Mouse (Mus musculus): ENCODE results near the gene Cnpy3. TPM values are rescaled to one million over a fixed set of nuclear protein-coding genes. Genes with fewer than 3 reads are reported as not detected.

The Cnpy3 gene
- polyA plus RNA-seq, 1 experiment: 35.8 TPM

DNA sequence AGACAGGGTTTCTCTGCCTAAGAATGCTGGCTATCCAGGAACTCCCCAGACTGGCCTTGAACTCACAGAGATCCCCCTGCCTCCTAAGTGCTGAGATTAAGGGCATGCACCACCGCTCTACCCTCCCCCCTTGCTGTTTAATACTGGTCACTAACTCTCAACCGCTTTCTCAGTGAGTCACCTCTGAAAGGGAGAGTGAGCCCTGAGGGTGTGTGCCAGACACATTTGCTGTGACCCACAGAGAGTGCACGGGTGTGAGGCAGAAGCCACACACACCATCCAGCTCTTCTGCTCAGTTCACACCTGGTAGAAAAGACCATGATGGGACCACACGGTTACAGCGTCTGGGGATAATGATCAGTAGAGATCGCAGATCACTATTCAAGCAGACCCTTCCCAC is 53.5 kb downstream of the Cnpy3 start:
- H3K36me3 ChIP-seq (ENCODE audit: control insufficient read depth, insufficient read depth): no peaks in the 10 kb centered on the region
- H3K4me3 ChIP-seq: no peak overlapping the region

GRCm38 (mm10) chr17:46694517-46695063 is 57.4 kb downstream of the Cnpy3 start:
- no peak overlapping the region for H3ac ChIP-seq (ENCODE audit: control insufficient read depth, insufficient read length)
- no peak overlapping the region for H3K4me2 ChIP-seq (ENCODE audit: low read depth)
- peaks cover 24% of the 10 kb centered on the region for H3K79me2 ChIP-seq (ENCODE audit: control insufficient read depth, insufficient read depth)
- H3K4me3 ChIP-seq: no peak overlapping the region
- H3K27me3 ChIP-seq (ENCODE audit: control insufficient read depth, insufficient read depth, insufficient read length): no peaks in the 10 kb centered on the region
- no peaks in the 10 kb centered on the region for H3K36me3 ChIP-seq (ENCODE audit: control insufficient read depth, insufficient read depth)
- TF ChIP-seq TCF12 (IDR thresholded peaks at IDR 0.05; ENCODE audit: insufficient read depth, poor library complexity, severe bottlenecking) (no peak), MYOG (IDR thresholded peaks at IDR 0.05; ENCODE audit: control insufficient read depth in 1 of 3, insufficient read depth in 1 of 3, insufficient read length in 2 of 3, low read depth in 2 of 3) (no peak), POLR2AphosphoS2 (IDR thresholded peaks at IDR 0.05; ENCODE audit: insufficient read length, low read depth) (no peak), E2F4 (IDR thresholded peaks at IDR 0.05; ENCODE audit: insufficient read depth) (no peak), POLR2A (IDR thresholded peaks at IDR 0.05; ENCODE audit: insufficient read length, low read depth) (no peak), MAX (IDR thresholded peaks at IDR 0.05; ENCODE audit: low read depth) (no peak)

More for the DNA sequence above, 53.5 kb downstream of the Cnpy3 start:
- H3ac ChIP-seq (ENCODE audit: control insufficient read depth, insufficient read length): no peak overlapping the region
- H3K4me2 ChIP-seq (ENCODE audit: low read depth): peak overlapping the region; percentile 59
- no peaks in the 10 kb centered on the region for H3K27me3 ChIP-seq (ENCODE audit: control insufficient read depth, insufficient read depth, insufficient read length)
- H3K79me2 ChIP-seq (ENCODE audit: control insufficient read depth, insufficient read depth): peaks cover 48% of the 10 kb centered on the region
- no peak for TF ChIP-seq MYOD1 (IDR thresholded peaks at IDR 0.05; ENCODE audit: control insufficient read depth in 1 of 3, insufficient read length in 2 of 3, low read depth in 2 of 3)
- peak in 1 of 3 experiments; percentile 55 for TF ChIP-seq MYOG (IDR thresholded peaks at IDR 0.05; ENCODE audit: control insufficient read depth in 1 of 3, insufficient read depth in 1 of 3, insufficient read length in 2 of 3, low read depth in 2 of 3)

- Histone ChIP-seq H3K27me3 (ENCODE audit: control insufficient read depth, insufficient read depth, insufficient read length) (no peaks in the 10 kb centered on the region), H3ac (ENCODE audit: control insufficient read depth, insufficient read length) (no peak overlapping the region), H3K79me2 (ENCODE audit: control insufficient read depth, insufficient read depth) (peaks cover 13% of the 10 kb centered on the region), H3K4me2 (ENCODE audit: low read depth) (no peak overlapping the region), H3K36me3 (ENCODE audit: control insufficient read depth, insufficient read depth) (peaks cover 4% of the 10 kb centered on the region), H3K4me3 (no peak overlapping the region)
- TF ChIP-seq TCF12 (IDR thresholded peaks at IDR 0.05; ENCODE audit: insufficient read depth, poor library complexity, severe bottlenecking): no peak
- TF ChIP-seq POLR2A (IDR thresholded peaks at IDR 0.05; ENCODE audit: insufficient read length, low read depth): no peak
- TF ChIP-seq TCF3 (IDR thresholded peaks at IDR 0.05; ENCODE audit: insufficient read length, low read depth): no peak
- no peak for TF ChIP-seq MAX (IDR thresholded peaks at IDR 0.05; ENCODE audit: low read depth)
- TF ChIP-seq MYOD1 (IDR thresholded peaks at IDR 0.05; ENCODE audit: control insufficient read depth in 1 of 3, insufficient read length in 2 of 3, low read depth in 2 of 3): no peak
- TF ChIP-seq CEBPB (IDR thresholded peaks at IDR 0.05; ENCODE audit: insufficient read depth, poor library complexity, severe bottlenecking): no peak
- no peak for TF ChIP-seq SRF (IDR thresholded peaks at IDR 0.05; ENCODE audit: control insufficient read depth, insufficient read length, low read depth)
- TF ChIP-seq MYOG (IDR thresholded peaks at IDR 0.05; ENCODE audit: control insufficient read depth in 1 of 3, insufficient read depth in 1 of 3, insufficient read length in 2 of 3, low read depth in 2 of 3): no peak
- TF ChIP-seq USF1 (IDR thresholded peaks at IDR 0.05; ENCODE audit: low read depth): no peak
Measured at GRCm38 (mm10) chr17:46691390-46691789, 60.6 kb downstream of the Cnpy3 start.

DNA sequence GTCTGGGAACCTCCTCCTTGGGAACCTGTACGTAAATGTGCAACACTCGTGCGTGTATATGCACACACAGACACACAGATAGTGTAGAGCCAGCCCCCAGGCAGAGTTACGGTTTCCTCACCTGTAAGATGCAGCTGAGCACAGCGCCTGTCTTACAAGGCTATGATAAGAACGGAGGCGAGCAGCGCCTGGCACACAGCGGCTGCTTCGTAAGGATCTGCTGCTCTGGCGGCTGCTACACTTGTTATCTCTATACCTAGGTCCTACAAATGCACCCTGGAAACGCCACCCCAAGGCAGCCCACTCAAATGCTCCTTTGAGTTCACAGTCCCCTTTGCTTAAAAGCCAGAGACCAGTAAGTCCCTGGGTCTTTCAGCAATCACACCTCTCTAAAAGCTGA is 61.3 kb downstream of the Cnpy3 start:
- Histone ChIP-seq H3K79me2 (ENCODE audit: control insufficient read depth, insufficient read depth) (peaks cover 6% of the 10 kb centered on the region), H3K36me3 (ENCODE audit: control insufficient read depth, insufficient read depth) (peaks cover 7% of the 10 kb centered on the region), H3K4me2 (ENCODE audit: low read depth) (no peak overlapping the region), H3K4me3 (no peak overlapping the region), H3ac (ENCODE audit: control insufficient read depth, insufficient read length) (no peak overlapping the region), H3K27me3 (ENCODE audit: control insufficient read depth, insufficient read depth, insufficient read length) (no peaks in the 10 kb centered on the region)
- TF ChIP-seq MYOD1 (IDR thresholded peaks at IDR 0.05; ENCODE audit: control insufficient read depth in 1 of 3, insufficient read length in 2 of 3, low read depth in 2 of 3) (no peak), REST (IDR thresholded peaks at IDR 0.05; ENCODE audit: insufficient read depth, insufficient read length) (no peak), SRF (IDR thresholded peaks at IDR 0.05; ENCODE audit: control insufficient read depth, insufficient read length, low read depth) (no peak), MAX (IDR thresholded peaks at IDR 0.05; ENCODE audit: low read depth) (no peak), TCF3 (IDR thresholded peaks at IDR 0.05; ENCODE audit: insufficient read length, low read depth) (no peak), POLR2A (IDR thresholded peaks at IDR 0.05; ENCODE audit: insufficient read length, low read depth) (no peak), TCF12 (IDR thresholded peaks at IDR 0.05; ENCODE audit: insufficient read depth, poor library complexity, severe bottlenecking) (no peak), POLR2AphosphoS2 (IDR thresholded peaks at IDR 0.05; ENCODE audit: insufficient read length, low read depth) (no peak), MYOG (IDR thresholded peaks at IDR 0.05; ENCODE audit: control insufficient read depth in 1 of 3, insufficient read depth in 1 of 3, insufficient read length in 2 of 3, low read depth in 2 of 3) (no peak), USF1 (IDR thresholded peaks at IDR 0.05; ENCODE audit: low read depth) (no peak), CEBPB (IDR thresholded peaks at IDR 0.05; ENCODE audit: insufficient read depth, poor library complexity, severe bottlenecking) (no peak), E2F4 (IDR thresholded peaks at IDR 0.05; ENCODE audit: insufficient read depth) (no peak)

DNA sequence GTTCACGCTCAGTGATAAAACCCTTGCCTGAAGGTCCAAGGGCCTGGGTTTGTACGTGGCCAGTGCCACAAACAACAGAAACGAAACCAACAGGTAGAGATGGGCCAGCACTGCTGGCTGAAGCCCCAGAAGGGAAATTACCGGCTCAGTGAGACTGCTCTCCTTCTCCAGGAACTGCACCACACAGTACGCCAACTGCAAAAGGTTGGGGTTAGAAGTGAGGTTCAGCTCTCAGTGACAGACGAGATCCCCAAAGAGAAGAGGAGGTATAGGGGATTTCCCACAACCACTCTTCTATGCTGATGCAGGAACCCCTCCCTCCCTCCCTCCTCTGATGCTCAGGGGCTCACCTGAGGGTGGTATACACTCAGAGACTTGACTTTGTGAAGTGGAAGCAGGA is 66.1 kb downstream of the Cnpy3 start:
- no peak overlapping the region for H3K4me2 ChIP-seq (ENCODE audit: low read depth)
- H3K36me3 ChIP-seq (ENCODE audit: control insufficient read depth, insufficient read depth): peaks cover 19% of the 10 kb centered on the region
- H3K4me3 ChIP-seq: no peak overlapping the region
- TF ChIP-seq POLR2AphosphoS2 (IDR thresholded peaks at IDR 0.05; ENCODE audit: insufficient read length, low read depth): peak; percentile 16
- no peak for TF ChIP-seq E2F4 (IDR thresholded peaks at IDR 0.05; ENCODE audit: insufficient read depth)
- no peaks in the 10 kb centered on the region for H3K27me3 ChIP-seq (ENCODE audit: control insufficient read depth, insufficient read depth, insufficient read length)
- no peak overlapping the region for H3ac ChIP-seq (ENCODE audit: control insufficient read depth, insufficient read length)
- H3K79me2 ChIP-seq (ENCODE audit: control insufficient read depth, insufficient read depth): peaks cover 9% of the 10 kb centered on the region

Other genes with a start within 250 kb of the Cnpy3 start
- 0.43 TPM for gene Cul9, start 205.8 kb downstream of the Cnpy3 start, polyA plus RNA-seq (2012; fragmentation: generic; extraction: Trizol)
- gene Srf, start 196.0 kb downstream of the Cnpy3 start, polyA plus RNA-seq (2012; fragmentation: generic; extraction: Trizol): 51.1 TPM
- gene Ptk7, start 122.7 kb downstream of the Cnpy3 start, polyA plus RNA-seq (2012; fragmentation: generic; extraction: Trizol): 15.6 TPM
- 19.2 TPM for gene Klc4, start 106.2 kb downstream of the Cnpy3 start, polyA plus RNA-seq (2012; fragmentation: generic; extraction: Trizol)
- 248 TPM for gene Mrpl2, start 106.0 kb downstream of the Cnpy3 start, polyA plus RNA-seq (2012; fragmentation: generic; extraction: Trizol)
- 44.4 TPM for gene Cul7, start 101.9 kb downstream of the Cnpy3 start, polyA plus RNA-seq (2012; fragmentation: generic; extraction: Trizol)
- gene Rrp36, start 77.9 kb downstream of the Cnpy3 start, polyA plus RNA-seq (2012; fragmentation: generic; extraction: Trizol): 45.8 TPM
- 145 TPM for gene Mea1, start 73.4 kb downstream of the Cnpy3 start, polyA plus RNA-seq (2012; fragmentation: generic; extraction: Trizol)
- gene Klhdc3, start 71.3 kb downstream of the Cnpy3 start, polyA plus RNA-seq (2012; fragmentation: generic; extraction: Trizol): 128 TPM
- 79.6 TPM for gene Ppp2r5d, start 47.1 kb downstream of the Cnpy3 start, polyA plus RNA-seq (2012; fragmentation: generic; extraction: Trizol)
- 29.6 TPM for gene Pex6, start 40.8 kb downstream of the Cnpy3 start, polyA plus RNA-seq (2012; fragmentation: generic; extraction: Trizol)
- gene Gnmt, start 23.0 kb downstream of the Cnpy3 start, polyA plus RNA-seq (2012; fragmentation: generic; extraction: Trizol): 0.11 TPM
- 0.06 TPM for gene Ptcra, start 11.5 kb upstream of the Cnpy3 start, polyA plus RNA-seq (2012; fragmentation: generic; extraction: Trizol)
- gene 2310039H08Rik, start 20.4 kb upstream of the Cnpy3 start, polyA plus RNA-seq (2012; fragmentation: generic; extraction: Trizol): 63.8 TPM
- 74.3 TPM for gene Rpl7l1, start 30.5 kb upstream of the Cnpy3 start, polyA plus RNA-seq (2012; fragmentation: generic; extraction: Trizol)
- gene Bicral, start 106.3 kb upstream of the Cnpy3 start, polyA plus RNA-seq (2012; fragmentation: generic; extraction: Trizol): 5.1 TPM
- gene Tbcc, start 138.5 kb upstream of the Cnpy3 start, polyA plus RNA-seq (2012; fragmentation: generic; extraction: Trizol): 46.1 TPM
- gene Prph2, start 158.2 kb upstream of the Cnpy3 start, polyA plus RNA-seq (2012; fragmentation: generic; extraction: Trizol): not detected

Data from myocyte (in vitro differentiated cells).